ENCODE assay signal across 21 mouse cellular contexts in the genomic region with DNA sequence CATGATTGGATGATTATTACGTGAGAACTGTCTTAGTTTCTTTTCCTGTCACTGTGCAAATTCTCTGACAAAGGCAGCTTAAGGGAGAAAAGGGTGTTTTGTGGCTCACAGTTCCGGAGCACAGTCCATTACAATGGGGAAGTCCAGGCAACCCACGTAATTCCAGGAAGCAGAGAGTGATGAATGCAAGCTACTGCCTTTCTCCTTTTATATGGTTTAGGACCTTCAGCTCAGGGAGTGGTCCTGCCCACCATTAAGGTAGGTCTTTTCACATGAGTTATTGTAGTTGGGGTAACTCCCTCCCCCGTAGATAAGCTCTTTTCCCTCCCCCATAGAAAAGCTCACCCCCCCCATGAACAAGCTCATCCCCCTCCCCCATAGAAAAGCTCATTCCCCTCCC.
"Had no signal": no experiment of that assay in that cellular context is flagged by ENCODE, and none has a peak within 500 bp of the region (broad histone marks: within the 10 kb centered on the region; RNA-seq: fewer than 3 reads in every experiment).

No protein-coding gene starts in this region.

- ATAC-seq: liver, postnatal 0 days; lung, postnatal 0 days had no signal

- H3K27ac ChIP-seq: liver, embryonic 13.5 days; liver, embryonic 15.5 days; lung, embryonic 15.5 days; neural tube, embryonic 13.5 days; neural tube, embryonic 15.5 days had no signal

- H3K27me3 ChIP-seq: liver, embryonic 13.5 days; liver, embryonic 15.5 days; lung, embryonic 15.5 days; megakaryocyte, embryonic 14.5 days; neural tube, embryonic 13.5 days; neural tube, embryonic 15.5 days had no signal

- H3K4me2 ChIP-seq: liver, embryonic 13.5 days; liver, embryonic 15.5 days; lung, embryonic 15.5 days; neural tube, embryonic 13.5 days; neural tube, embryonic 15.5 days had no signal

- H3K4me3 ChIP-seq: liver, embryonic 13.5 days; liver, embryonic 15.5 days; lung, embryonic 15.5 days; megakaryocyte, embryonic 14.5 days; myocyte; neural tube, embryonic 13.5 days; neural tube, embryonic 15.5 days had no signal

- H3K9me3 ChIP-seq: liver, embryonic 13.5 days; liver, embryonic 15.5 days; lung, embryonic 15.5 days; megakaryocyte, embryonic 14.5 days; neural tube, embryonic 13.5 days; neural tube, embryonic 15.5 days had no signal

- H3K4me1 ChIP-seq: liver, embryonic 13.5 days; liver, embryonic 15.5 days; lung, embryonic 15.5 days; megakaryocyte, embryonic 14.5 days had no signal

- DNase-seq: liver, embryonic 13.5 days; liver, postnatal 0 days; lung, adult 2 months; lung, postnatal 14 days; lung, postnatal 36 days; midbrain, embryonic 14.5 days; retina, postnatal 1 day; right cerebral cortex, adult 18-20 months; right cerebral cortex, postnatal 25 days; right cerebral cortex, postnatal 4 days; spleen, adult 18-20 months; thymus, adult 18-20 months; thymus, postnatal 14 days; thymus, postnatal 36 days had no signal

- H3K9ac ChIP-seq: liver, embryonic 13.5 days; liver, embryonic 15.5 days; liver, postnatal 0 days; lung, embryonic 15.5 days; neural tube, embryonic 13.5 days; neural tube, embryonic 15.5 days had no signal

- H3K36me3 ChIP-seq: liver, embryonic 13.5 days; liver, embryonic 15.5 days; lung, embryonic 15.5 days; neural tube, embryonic 13.5 days; neural tube, embryonic 15.5 days had no signal
